Mouse (Mus musculus) stomach, postnatal 0 days (tissue): ENCODE results near the gene Polr1d. TPM values are rescaled to one million over a fixed set of nuclear protein-coding genes. Genes with fewer than 3 reads are reported as not detected.

Source experiments
- ATAC-seq: fragments of 200-750 bp; cut with Nextera tagmentation; 2 replicates; pipeline ENCODE4 v1.8.0; 2017; ENCODE audit not compliant: low FRiP score, low TSS enrichment
- DNase-seq: peaks from one replicate; pipeline ENCODE4 v3.0.0-alpha.2; 2016; ENCODE audit warnings: low spot score
- H3K27ac ChIP-seq: fragments of 300-500 bp; sonication (generic); replicated peaks from 2 replicates; pipeline ENCODE4 v1.5.1; 2014; ENCODE audit warnings: mild to moderate bottlenecking, control low read depth
- H3K27me3 ChIP-seq: fragments of 300-500 bp; sonication (generic); 2 replicates; pipeline ENCODE4 v1.6.1; 2014; ENCODE audit warnings: low read length; ENCODE audit not compliant: control insufficient read depth, insufficient read depth
- H3K36me3 ChIP-seq: fragments of 300-500 bp; sonication (generic); 2 replicates; pipeline ENCODE4 v1.6.1; 2014; ENCODE audit warnings: low read length, mixed read lengths; ENCODE audit not compliant: control insufficient read depth, insufficient read depth
- H3K4me1 ChIP-seq: fragments of 300-500 bp; sonication (generic); replicated peaks from 2 replicates; pipeline ENCODE4 v1.6.1; 2014; ENCODE audit warnings: antibody characterized with exemption; ENCODE audit not compliant: control insufficient read depth, insufficient read depth
- H3K4me2 ChIP-seq: fragments of 300-500 bp; sonication (generic); replicated peaks from 2 replicates; pipeline ENCODE4 v1.6.1; 2014; ENCODE audit warnings: low read depth, mild to moderate bottlenecking, control low read depth, moderate library complexity
- H3K4me3 ChIP-seq: fragments of 300-500 bp; sonication (generic); 2 replicates; pipeline ENCODE4 v1.5.1; 2014; ENCODE audit warnings: low read depth, low read length, control low read depth
- H3K9ac ChIP-seq: fragments of 300-500 bp; sonication (generic); 2 replicates; pipeline ENCODE4 v1.6.1; 2014; ENCODE audit warnings: mild to moderate bottlenecking, low read length, control low read depth, mixed read lengths
- H3K9me3 ChIP-seq: fragments of 300-500 bp; sonication (generic); 2 replicates; pipeline ENCODE4 v1.6.1; 2016; ENCODE audit warnings: low read length; ENCODE audit not compliant: control insufficient read depth
- CTCF ChIP-seq: IDR thresholded peaks from 2 replicates; pipeline ENCODE4 v1.5.1; 2016; ENCODE audit warnings: antibody characterized with exemption, low read depth, mild to moderate bottlenecking, moderate library complexity
- EP300 ChIP-seq: optimal IDR thresholded peaks from 2 replicates; pipeline ENCODE3; 2016; ENCODE audit warnings: antibody characterized with exemption
- WGBS: fragments of 180-500 bp; shearing (Covaris S2); extraction: QIAGEN DNeasy Blood & Tissue Kit; methylation state at CpG from one replicate; pipeline ENCODE4 v1.1.7; 2014; 5-methylcytosine and 5-hydroxymethylcytosine counted together
- polyA plus RNA-seq: library from polyadenylated mRNA; unstranded; fragments of >200 nt; fragmentation: Nextera tagmentation; extraction: Ambion mirVana; gene quantifications from 2 replicates; pipeline ENCODE4 v1.2.1, GENCODE M21; 2015

The Polr1d gene
- polyA plus RNA-seq, 1 experiment from 2014 or later = 150 TPM

GRCm38 (mm10) chr5:147127860-147128259, 51.0 kb downstream of the Polr1d start:
- Histone ChIP-seq H3K9ac (no peak overlapping the region), H3K4me1 (no peaks in the 10 kb centered on the region), H3K9me3 (no peaks in the 10 kb centered on the region), H3K4me3 (no peak overlapping the region), H3K27ac (no peak overlapping the region), H3K4me2 (no peak overlapping the region), H3K36me3 (no peaks in the 10 kb centered on the region), H3K27me3 (no peaks in the 10 kb centered on the region)
- no peak for ATAC-seq
- TF ChIP-seq EP300 (no peak), CTCF (no peak)
- 80% methylated on average over 4 of the region's 4 CpGs for WGBS
- no peak for DNase-seq

DNA sequence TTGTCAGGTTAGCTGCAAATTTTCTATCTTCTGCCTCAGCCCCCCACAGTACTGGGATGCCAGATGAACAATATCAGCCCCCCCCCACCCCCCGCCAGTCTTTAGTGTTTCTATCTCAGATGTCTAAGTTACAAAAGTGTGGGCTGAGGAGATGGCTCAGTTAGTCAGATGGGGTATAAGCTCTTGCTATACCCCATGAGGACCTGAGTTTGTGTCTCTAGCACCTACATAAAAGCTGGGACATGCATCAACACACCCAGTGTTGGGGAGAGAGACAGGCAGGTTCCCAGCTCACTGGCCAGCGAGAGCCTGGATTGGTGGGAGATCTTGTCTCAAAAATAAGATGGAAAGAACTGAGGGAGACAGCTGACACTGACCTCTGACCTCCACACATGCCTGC, 52.6 kb downstream of the Polr1d start:
- Histone ChIP-seq H3K36me3 (no peaks in the 10 kb centered on the region), H3K27ac (no peak overlapping the region), H3K27me3 (no peaks in the 10 kb centered on the region), H3K4me3 (no peak overlapping the region), H3K4me2 (no peak overlapping the region), H3K4me1 (no peaks in the 10 kb centered on the region), H3K9ac (no peak overlapping the region), H3K9me3 (no peaks in the 10 kb centered on the region)
- 93% methylated on average over 2 of the region's 2 CpGs for WGBS
- DNase-seq = no peak
- ATAC-seq = no peak
- TF ChIP-seq EP300 (no peak), CTCF (no peak)

GRCm38 (mm10) chr5:147131912-147132311, 55.1 kb downstream of the Polr1d start:
- ATAC-seq (no peak), DNase-seq (no peak)
- no peak for TF ChIP-seq CTCF
- no peak for TF ChIP-seq EP300
- H3K4me1 ChIP-seq = no peaks in the 10 kb centered on the region
- no peak overlapping the region for H3K4me2 ChIP-seq
- WGBS = 88% methylated on average over 4 of the region's 4 CpGs
- no peaks in the 10 kb centered on the region for H3K27me3 ChIP-seq
- no peak overlapping the region for H3K27ac ChIP-seq
- no peaks in the 10 kb centered on the region for H3K36me3 ChIP-seq
- H3K9ac ChIP-seq = no peak overlapping the region
- H3K9me3 ChIP-seq = no peaks in the 10 kb centered on the region
- no peak overlapping the region for H3K4me3 ChIP-seq

DNA sequence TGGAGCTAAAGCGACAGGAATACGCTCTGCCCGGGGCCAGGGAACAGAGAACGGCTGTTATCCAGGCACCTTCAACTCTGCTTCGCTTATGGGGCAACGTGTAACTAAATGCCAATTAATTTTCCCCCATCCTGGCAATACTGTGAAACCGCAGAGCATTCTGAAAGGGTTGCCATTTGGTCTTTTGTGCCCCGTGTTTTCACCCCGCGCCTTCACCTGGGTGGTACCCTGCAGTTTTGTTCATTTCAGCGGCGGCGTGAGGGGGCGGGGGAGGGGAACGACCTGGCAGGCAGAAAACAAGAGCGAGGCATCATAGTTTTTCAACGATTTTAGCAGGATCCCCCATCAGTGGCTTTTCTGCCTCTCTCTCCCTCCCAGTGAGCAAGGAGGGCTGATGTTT, 56.8 kb downstream of the Polr1d start:
- TF ChIP-seq CTCF (no peak), EP300 (no peak)
- H3K9ac ChIP-seq = no peak overlapping the region
- DNase-seq (no peak), ATAC-seq (no peak)
- H3K4me2 ChIP-seq = peak overlapping the region; percentile 48
- H3K4me3 ChIP-seq = no peak overlapping the region
- 12% methylated on average over 17 of the region's 17 CpGs for WGBS
- H3K4me1 ChIP-seq = no peaks in the 10 kb centered on the region
- no peaks in the 10 kb centered on the region for H3K36me3 ChIP-seq
- H3K9me3 ChIP-seq = no peaks in the 10 kb centered on the region
- H3K27ac ChIP-seq = no peak overlapping the region
- H3K27me3 ChIP-seq = no peaks in the 10 kb centered on the region

DNA sequence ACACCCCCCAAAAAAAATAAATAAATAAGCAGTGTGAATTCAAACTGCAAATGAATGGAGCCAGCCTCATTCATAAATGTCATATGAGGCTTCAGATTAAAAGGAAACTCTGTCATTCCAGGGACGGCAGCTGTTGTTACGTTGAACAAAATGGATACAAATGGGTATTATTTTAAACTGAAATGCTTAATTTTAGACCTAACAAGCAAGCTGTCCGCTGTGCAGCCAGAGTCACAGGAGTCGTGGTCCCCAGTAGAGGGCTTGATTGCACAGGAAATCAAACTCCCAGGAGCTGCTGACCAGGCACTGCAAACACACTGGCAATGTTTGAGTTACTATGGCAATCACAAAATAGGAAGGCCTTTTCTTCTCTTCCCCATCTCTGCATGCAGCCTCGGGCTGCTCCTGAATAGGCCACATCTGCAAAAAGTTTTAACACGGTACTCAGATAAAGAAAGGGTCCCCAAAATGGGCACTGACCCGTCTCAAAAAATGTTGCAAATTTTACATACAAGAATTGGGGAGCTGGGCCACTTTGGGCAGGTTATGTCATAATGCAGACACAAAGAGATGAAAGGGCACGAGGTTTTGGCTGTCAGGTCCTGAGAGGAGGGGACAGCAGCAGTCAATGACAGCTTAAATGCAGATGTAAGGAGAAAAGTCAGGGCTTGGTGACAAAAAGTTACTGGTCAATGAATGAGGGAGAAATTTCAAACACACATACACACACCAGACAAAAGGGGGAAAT, 57.7 kb downstream of the Polr1d start:
- DNase-seq (no peak), ATAC-seq (no peak)
- Histone ChIP-seq H3K4me3 (no peak overlapping the region), H3K27me3 (no peaks in the 10 kb centered on the region), H3K4me2 (no peak overlapping the region), H3K36me3 (no peaks in the 10 kb centered on the region), H3K9me3 (no peaks in the 10 kb centered on the region), H3K9ac (no peak overlapping the region), H3K27ac (no peak overlapping the region), H3K4me1 (no peaks in the 10 kb centered on the region)
- WGBS = 44% methylated on average over 8 of the region's 8 CpGs
- TF ChIP-seq EP300 (no peak), CTCF (0 out of 2 replicates have a peak, but pooled peaks have one; percentile 7)

- Histone ChIP-seq H3K4me2 (no peak overlapping the region), H3K27ac (no peak overlapping the region), H3K27me3 (no peaks in the 10 kb centered on the region), H3K4me1 (no peaks in the 10 kb centered on the region), H3K9ac (no peak overlapping the region), H3K36me3 (no peaks in the 10 kb centered on the region), H3K9me3 (no peaks in the 10 kb centered on the region), H3K4me3 (no peak overlapping the region)
- DNase-seq (no peak), ATAC-seq (no peak)
- 90% methylated on average over 3 of the region's 3 CpGs for WGBS
- TF ChIP-seq EP300 = no peak
- TF ChIP-seq CTCF = no peak
Observed at GRCm38 (mm10) chr5:147135089-147135446, 58.2 kb downstream of the Polr1d start.
